Mouse (Mus musculus) kidney, adult 2 months (tissue): Measurements from ENCODE around the gene Gm20219.

Source experiments
- CTCF ChIP-seq: fragments of 200-500 bp; conservative IDR thresholded peaks from 2 replicates; pipeline ENCODE4 v1.5.1; 2011; ENCODE audit warnings: low read depth, mild to moderate bottlenecking, control low read depth, low read length, moderate library complexity, mixed read lengths; ENCODE audit not compliant: insufficient read depth, insufficient read length
- POLR2A ChIP-seq: fragments of 200-500 bp; IDR thresholded peaks from one replicate; pipeline ENCODE4 v1.6.1; 2011; ENCODE audit warnings: low read depth, low read length, control low read depth

DNA sequence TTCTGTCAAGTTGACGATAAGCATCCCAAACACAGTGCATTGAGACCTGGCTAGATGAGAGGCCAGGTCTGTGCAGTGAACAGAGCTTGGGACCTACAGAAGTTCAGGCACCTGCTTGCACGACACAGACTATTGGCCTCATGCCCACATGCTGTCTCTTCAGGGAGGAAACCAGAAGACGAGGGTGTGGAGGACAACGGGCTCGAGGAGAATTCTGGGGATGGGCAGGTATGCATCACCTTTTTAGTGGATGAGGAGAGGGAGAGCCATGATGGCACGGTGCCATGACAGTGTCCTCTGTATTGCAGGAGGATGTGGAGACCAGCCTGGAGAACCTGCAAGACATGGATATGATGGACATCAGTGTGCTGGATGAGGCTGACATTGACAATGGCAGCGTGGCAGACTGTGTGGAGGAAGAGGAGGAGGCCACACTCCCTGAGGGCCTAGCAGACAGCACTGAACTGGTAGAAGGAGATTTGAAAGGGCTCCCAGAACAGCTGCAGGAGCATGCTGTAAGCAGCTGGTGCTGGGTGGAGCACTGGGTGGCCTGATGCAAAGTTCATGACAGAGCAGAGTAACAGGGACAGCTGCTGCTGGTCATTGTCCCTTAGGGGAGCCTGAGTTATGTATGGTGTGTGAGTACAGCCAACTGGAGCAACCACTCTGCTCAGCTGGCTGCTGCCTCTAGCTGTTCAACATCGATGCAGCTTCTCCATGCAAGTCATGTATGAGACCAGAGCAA is 39.5 kb upstream of the Gm20219 start:
- TF ChIP-seq CTCF (no peak), POLR2A (no peak)
